Mouse (Mus musculus) heart, embryonic 14.5 days (tissue): ENCODE measurements at regions not wholly inside any gene's neighbourhood (a gene's known extent, or its start where the extent isn't known, plus 50 kb on each side); places are given as distances from the start of the nearest gene placed in this dataset.

ENCODE experiments used
- ATAC-seq: fragments of 200-750 bp; cut with Nextera tagmentation; 2 replicates; pipeline ENCODE4 v1.8.0; 2017; ENCODE audit warnings: low read depth, moderate TSS enrichment; ENCODE audit not compliant: insufficient number of reproducible peaks, insufficient read depth, low FRiP score
- H3K27ac ChIP-seq, 2 experiments: fragments of 200-500 bp in 1 of 2; fragments of 300-500 bp in 1 of 2; sonication (generic) in 1 of 2; replicated peaks in 1 of 2; 2 replicates each; pipeline ENCODE4 v1.5.1; 2012 to 2014; ENCODE audit warnings: low read depth in 2 of 2, low read length in 2 of 2, control low read depth in 1 of 2, mild to moderate bottlenecking in 1 of 2, mixed read lengths in 1 of 2; ENCODE audit not compliant: control insufficient read depth in 1 of 2, insufficient read depth in 1 of 2
- H3K27me3 ChIP-seq: fragments of 300-500 bp; sonication (generic); 2 replicates; pipeline ENCODE4 v1.6.1; 2014; ENCODE audit warnings: mild to moderate bottlenecking, low read length, control low read depth; ENCODE audit not compliant: control insufficient read depth, insufficient read depth
- H3K36me3 ChIP-seq: fragments of 300-500 bp; sonication (generic); 2 replicates; pipeline ENCODE4 v1.6.1; 2014; ENCODE audit warnings: mild to moderate bottlenecking, control low read depth, low read length, mixed read lengths; ENCODE audit not compliant: control insufficient read depth, insufficient read depth
- H3K4me1 ChIP-seq, 2 experiments: fragments of 200-500 bp in 1 of 2; fragments of 300-500 bp in 1 of 2; sonication (generic) in 1 of 2; 2 replicates each; pipeline ENCODE4 v1.6.1; 2012 to 2014; ENCODE audit warnings: low read length in 2 of 2, control low read depth in 1 of 2, mixed read lengths in 1 of 2; ENCODE audit not compliant: control insufficient read depth in 2 of 2, insufficient read depth in 2 of 2
- H3K4me2 ChIP-seq: fragments of 300-500 bp; sonication (generic); 2 replicates; pipeline ENCODE4 v1.6.1; 2014; ENCODE audit warnings: mild to moderate bottlenecking, low read length
- H3K4me3 ChIP-seq, 2 experiments: fragments of 200-500 bp in 1 of 2; fragments of 300-500 bp in 1 of 2; sonication (generic) in 1 of 2; 2 replicates each; pipeline ENCODE4 v1.5.1; 2012 to 2014; ENCODE audit warnings: low read length in 2 of 2, mild to moderate bottlenecking in 2 of 2, control low read depth in 1 of 2, low read depth in 1 of 2, moderate library complexity in 1 of 2; ENCODE audit not compliant: control insufficient read depth in 1 of 2, insufficient read depth in 1 of 2
- H3K9ac ChIP-seq: fragments of 300-500 bp; sonication (generic); 2 replicates; pipeline ENCODE4 v1.6.1; 2014; ENCODE audit warnings: mild to moderate bottlenecking, low read length
- H3K9me3 ChIP-seq: fragments of 300-500 bp; sonication (generic); 2 replicates; pipeline ENCODE4 v1.6.1; 2016; ENCODE audit warnings: low read length, control low read depth; ENCODE audit not compliant: control insufficient read depth
- whole genome bisulfite sequencing: fragments of 180-500 bp; shearing (Covaris S2); extraction: QIAGEN DNeasy Blood & Tissue Kit; methylation state at CpG from one replicate; pipeline ENCODE4 v1.1.7; 2014; 5-methylcytosine and 5-hydroxymethylcytosine counted together

DNA sequence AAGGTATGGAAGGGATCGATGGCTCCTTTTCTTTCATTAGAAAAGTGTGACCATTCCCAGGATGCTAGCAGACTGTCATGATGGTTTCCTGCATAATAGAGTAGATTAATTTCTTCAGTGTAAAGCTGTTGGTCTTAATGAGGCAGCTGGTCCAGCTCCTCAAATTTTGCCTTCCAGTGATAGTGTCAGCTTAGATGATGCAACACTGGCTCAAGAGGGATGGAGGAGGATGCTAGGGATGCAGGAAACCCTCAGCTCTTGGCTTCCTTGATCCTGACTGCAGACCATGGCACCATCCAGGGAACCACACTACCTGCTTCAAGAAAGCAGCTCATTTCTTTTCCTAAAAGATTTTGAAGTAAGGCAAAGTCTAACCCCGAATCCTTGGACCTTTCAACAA is 51.9 kb upstream of the Dnah5 start:
- Histone ChIP-seq H3K4me1 (peaks cover 3 to 7% of the 10 kb centered on the region in 2 experiments; a peak in 3 of 4 replicates), H3K27ac (no peak overlapping the region), H3K36me3 (no peaks in the 10 kb centered on the region), H3K9ac (no peak overlapping the region), H3K4me2 (no peak overlapping the region), H3K4me3 (no peak overlapping the region), H3K27me3 (no peaks in the 10 kb centered on the region; the same call in 1 of the 2 replicates), H3K9me3 (no peaks in the 10 kb centered on the region)
- ATAC-seq = no peak
- WGBS = 80% methylated on average over 2 of the region's 2 CpGs
